Mouse (Mus musculus) large intestine, adult 2 months (tissue): Measurements from ENCODE around the gene Gucy2g. TPM values are rescaled to one million over a fixed set of nuclear protein-coding genes. Genes with fewer than 3 reads are reported as not detected.

Source experiments
- DNase-seq: peaks from one replicate; pipeline ENCODE4 v3.0.0-alpha.2; 2012; ENCODE audit warnings: low read depth, low spot score
- WGBS: fragments of 180-500 bp; shearing (Covaris S2); methylation state at CpG from one replicate; pipeline ENCODE4 v1.1.7; 2018; 5-methylcytosine and 5-hydroxymethylcytosine counted together
- polyA plus RNA-seq: library from polyadenylated mRNA; depleted of rRNA; stranded (reverse); fragments of >200 nt; gene quantifications from 2 replicates; pipeline ENCODE4 v1.2.3, GENCODE M21; 2012; rRNA removed

Gene Gucy2g
- 0.03 and 0.04 TPM in 2 replicates for polyA plus RNA-seq

GRCm38 (mm10) chr19:55241186-55241645, at the start of gene Gucy2g:
Gene Gucy2g, minus strand, starts transcription at chr19:55241236.
- WGBS, result 86% methylated on average over 6 of the region's 6 CpGs
- no peak for DNase-seq

GRCm38 (mm10) chr19:55288974-55289373, 47.9 kb upstream of the Gucy2g start:
- no peak for DNase-seq

- DNase-seq, result no peak
- 86% methylated on average over 4 of the region's 4 CpGs for WGBS
These were observed 45.0 kb upstream of the Gucy2g start for GRCm38 (mm10) chr19:55286034-55286433.

- 92% methylated on average over 4 of the region's 4 CpGs for WGBS
- DNase-seq, result no peak
These were observed 43.1 kb upstream of the Gucy2g start for GRCm38 (mm10) chr19:55284093-55284492.

GRCm38 (mm10) chr19:55276770-55277169, 35.7 kb upstream of the Gucy2g start:
- DNase-seq, result no peak
- WGBS, result 81% methylated on average over 3 of the region's 3 CpGs

GRCm38 (mm10) chr19:55276100-55276499, 35.1 kb upstream of the Gucy2g start:
- WGBS, result 85% methylated on average over 4 of the region's 4 CpGs
- DNase-seq, result no peak

GRCm38 (mm10) chr19:55273340-55273739, 32.3 kb upstream of the Gucy2g start:
- 79% methylated on average over 6 of the region's 6 CpGs for WGBS

GRCm38 (mm10) chr19:55271448-55271847, 30.4 kb upstream of the Gucy2g start:
- no peak for DNase-seq
- WGBS, result 62% methylated on average over 3 of the region's 3 CpGs

More at GRCm38 (mm10) chr19:55273340-55273739, 32.3 kb upstream of the Gucy2g start:
- DNase-seq, result no peak

GRCm38 (mm10) chr19:55269051-55269450, 28.0 kb upstream of the Gucy2g start:
- DNase-seq, result no peak
- 85% methylated on average over 5 of the region's 5 CpGs for WGBS

- 18% methylated on average over 3 of the region's 3 CpGs for WGBS
- no peak for DNase-seq
These were observed 27.1 kb upstream of the Gucy2g start for GRCm38 (mm10) chr19:55268150-55268549.

- no peak for DNase-seq
These were observed 25.8 kb upstream of the Gucy2g start for GRCm38 (mm10) chr19:55266786-55267185.

GRCm38 (mm10) chr19:55265269-55265668, 24.2 kb upstream of the Gucy2g start:
- no peak for DNase-seq
- WGBS, result 73% methylated on average over 3 of the region's 3 CpGs

More at GRCm38 (mm10) chr19:55266786-55267185, 25.8 kb upstream of the Gucy2g start:
- WGBS, result 38% methylated on average over 3 of the region's 3 CpGs

- 28% methylated on average over 12 of the region's 12 CpGs for WGBS
- no peak for DNase-seq
These were observed 19.6 kb upstream of the Gucy2g start for GRCm38 (mm10) chr19:55260389-55261184.

- WGBS, result 82% methylated on average over 5 of the region's 5 CpGs
- DNase-seq, result no peak
These were observed 17.5 kb upstream of the Gucy2g start for GRCm38 (mm10) chr19:55258514-55258913.

GRCm38 (mm10) chr19:55257656-55258375, 16.8 kb upstream of the Gucy2g start:
- no peak for DNase-seq
- WGBS, result 45% methylated on average over 5 of the region's 5 CpGs

- no peak for DNase-seq
- WGBS, result 76% methylated on average over 9 of the region's 9 CpGs
These were observed 15.1 kb upstream of the Gucy2g start for GRCm38 (mm10) chr19:55256156-55256555.

GRCm38 (mm10) chr19:55254513-55255016, 13.5 kb upstream of the Gucy2g start:
- WGBS, result 8% methylated on average over 5 of the region's 5 CpGs
- DNase-seq, result no peak

- under 1% methylated on average over 32 of the region's 32 CpGs for WGBS
- DNase-seq, result no peak
These were observed 12.8 kb upstream of the Gucy2g start for GRCm38 (mm10) chr19:55253570-55254441.

GRCm38 (mm10) chr19:55253239-55253569, 12.2 kb upstream of the Gucy2g start:
- no peak for DNase-seq
- WGBS, result under 1% methylated on average over 9 of the region's 9 CpGs
